Mouse (Mus musculus): Measurements from ENCODE around the gene Kbtbd6. TPM values are rescaled to one million over a fixed set of nuclear protein-coding genes. Genes with fewer than 3 reads are reported as not detected.

Kbtbd6 gene
- polyA plus RNA-seq, 1 experiment from 2014 or later: 2.8 TPM

DNA sequence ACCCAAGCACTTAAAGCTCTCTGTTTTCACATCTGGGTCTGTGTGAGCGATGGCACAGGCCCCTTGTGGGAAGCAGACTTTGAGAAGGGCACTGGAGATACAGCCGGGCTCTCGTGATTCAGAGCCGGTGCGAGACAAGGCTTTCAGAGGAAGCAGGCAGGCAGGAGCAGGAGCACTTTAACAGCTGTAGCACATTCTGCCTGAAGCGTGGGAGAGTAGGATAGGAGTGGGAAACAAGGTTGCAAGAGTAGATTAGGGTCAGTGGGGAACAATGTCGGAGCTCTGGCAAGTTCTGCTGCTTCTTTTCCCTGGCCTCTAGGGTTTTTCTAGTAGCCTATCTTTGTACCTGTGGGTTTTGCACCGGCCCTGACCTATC lies 35.0 kb downstream of the Kbtbd6 start:
- Histone ChIP-seq H3K9ac (replicated peaks; ENCODE audit: low read depth, low read length) (no peak overlapping the region), H3K36me3 (ENCODE audit: control insufficient read depth, insufficient read depth, low read length) (no peaks in the 10 kb centered on the region), H3K27me3 (ENCODE audit: control insufficient read depth, insufficient read depth, low read length) (no peaks in the 10 kb centered on the region), H3K9me3 (ENCODE audit: control insufficient read depth, low read depth, low read length) (no peaks in the 10 kb centered on the region), H3K4me2 (replicated peaks; ENCODE audit: low read depth, low read length) (peak overlapping the region; percentile 48), H3K4me3 (ENCODE audit: low read depth, low read length) (peak overlapping the region; percentile 27; the same call in 1 of the 2 replicates), H3K27ac (ENCODE audit: low read length) (peak overlapping the region; percentile 2; the same call in 1 of the 2 replicates), H3K4me1 (ENCODE audit: control insufficient read depth, insufficient read depth, low read length) (peaks cover 41% of the 10 kb centered on the region)
- ATAC-seq (ENCODE audit: insufficient number of reproducible peaks, insufficient read depth, low FRiP score, low read depth): no peak
- WGBS: 23% methylated on average over 8 of the region's 8 CpGs

DNA sequence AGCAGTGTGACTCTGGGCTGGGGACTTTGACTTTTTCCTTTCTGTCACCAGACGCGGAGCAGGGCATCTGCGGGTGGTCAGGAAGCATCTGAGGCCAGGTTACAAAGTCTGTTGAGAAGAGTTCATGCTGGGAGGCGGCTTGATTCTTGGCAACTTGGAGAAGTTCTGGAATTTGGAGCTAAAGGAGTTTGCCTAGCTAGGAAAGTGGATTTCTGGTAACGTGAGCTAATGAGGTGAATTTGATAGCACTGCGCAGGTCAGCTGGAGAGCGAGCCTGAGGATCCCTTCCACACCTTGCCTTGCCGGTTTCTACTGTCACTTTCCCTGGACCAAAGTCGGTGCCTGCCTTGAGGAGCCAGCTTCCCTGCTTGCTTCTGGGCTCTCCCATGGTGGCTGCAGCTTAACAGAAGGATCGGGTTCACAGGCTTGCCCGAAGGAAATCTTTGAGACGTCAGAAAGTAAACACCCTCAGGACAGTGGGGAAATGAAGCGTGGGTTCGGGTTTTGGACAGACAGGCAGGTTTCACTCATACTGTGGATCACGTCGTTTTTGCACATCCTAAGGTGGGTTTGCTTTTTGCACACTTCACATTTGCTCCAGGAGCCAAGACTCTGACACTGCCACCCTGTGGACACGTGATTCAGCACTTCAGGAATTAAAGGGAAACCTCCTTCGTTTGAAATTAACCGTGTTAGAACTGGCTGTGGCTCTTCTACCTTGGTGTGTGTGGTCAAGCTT lies 35.5 kb downstream of the Kbtbd6 start:
- H3K4me2 ChIP-seq (replicated peaks; ENCODE audit: low read depth, low read length): peak overlapping the region; percentile 48
- H3K9ac ChIP-seq (replicated peaks; ENCODE audit: low read depth, low read length): no peak overlapping the region; the same call in 1 of the 2 replicates
- H3K27me3 ChIP-seq (ENCODE audit: control insufficient read depth, insufficient read depth, low read length): no peaks in the 10 kb centered on the region
- peak overlapping the region; percentile 27; the same call in 1 of the 2 replicates for H3K4me3 ChIP-seq (ENCODE audit: low read depth, low read length)
- peak overlapping the region; percentile 2; the same call in 1 of the 2 replicates for H3K27ac ChIP-seq (ENCODE audit: low read length)
- 7% methylated on average over 19 of the region's 19 CpGs for WGBS
- ATAC-seq (ENCODE audit: insufficient number of reproducible peaks, insufficient read depth, low FRiP score, low read depth): peak; percentile 17; the same call in 1 of the 2 replicates
- no peaks in the 10 kb centered on the region for H3K9me3 ChIP-seq (ENCODE audit: control insufficient read depth, low read depth, low read length)
- peaks cover 41% of the 10 kb centered on the region for H3K4me1 ChIP-seq (ENCODE audit: control insufficient read depth, insufficient read depth, low read length)
- H3K36me3 ChIP-seq (ENCODE audit: control insufficient read depth, insufficient read depth, low read length): no peaks in the 10 kb centered on the region

DNA sequence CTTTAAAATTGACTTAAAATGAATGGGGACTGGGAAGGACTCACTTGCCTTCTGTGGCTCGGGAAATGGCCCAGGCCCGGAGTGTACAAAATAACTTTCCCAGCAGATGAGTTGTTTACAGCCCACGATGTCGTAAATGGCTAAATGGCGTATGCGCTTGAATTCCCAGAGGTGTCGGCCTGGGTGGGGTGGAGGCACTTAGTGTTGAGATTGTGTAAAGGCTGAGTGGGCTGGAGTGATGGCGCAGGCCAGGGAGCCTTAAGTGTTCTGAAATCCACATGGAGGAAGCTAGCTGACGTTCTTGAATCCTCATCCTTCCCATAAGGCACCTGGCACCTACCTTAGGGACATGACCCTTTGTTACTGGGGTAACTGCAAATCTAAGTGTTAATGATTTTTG lies 36.9 kb downstream of the Kbtbd6 start:
- H3K9ac ChIP-seq (replicated peaks; ENCODE audit: low read depth, low read length): no peak overlapping the region
- H3K27me3 ChIP-seq (ENCODE audit: control insufficient read depth, insufficient read depth, low read length): no peaks in the 10 kb centered on the region
- no peak overlapping the region for H3K4me2 ChIP-seq (replicated peaks; ENCODE audit: low read depth, low read length)
- no peak overlapping the region for H3K27ac ChIP-seq (ENCODE audit: low read length)
- WGBS: 74% methylated on average over 9 of the region's 9 CpGs
- H3K4me3 ChIP-seq (ENCODE audit: low read depth, low read length): no peak overlapping the region
- H3K4me1 ChIP-seq (ENCODE audit: control insufficient read depth, insufficient read depth, low read length): peaks cover 33% of the 10 kb centered on the region
- ATAC-seq (ENCODE audit: insufficient number of reproducible peaks, insufficient read depth, low FRiP score, low read depth): no peak
- no peaks in the 10 kb centered on the region for H3K9me3 ChIP-seq (ENCODE audit: control insufficient read depth, low read depth, low read length)
- H3K36me3 ChIP-seq (ENCODE audit: control insufficient read depth, insufficient read depth, low read length): no peaks in the 10 kb centered on the region

DNA sequence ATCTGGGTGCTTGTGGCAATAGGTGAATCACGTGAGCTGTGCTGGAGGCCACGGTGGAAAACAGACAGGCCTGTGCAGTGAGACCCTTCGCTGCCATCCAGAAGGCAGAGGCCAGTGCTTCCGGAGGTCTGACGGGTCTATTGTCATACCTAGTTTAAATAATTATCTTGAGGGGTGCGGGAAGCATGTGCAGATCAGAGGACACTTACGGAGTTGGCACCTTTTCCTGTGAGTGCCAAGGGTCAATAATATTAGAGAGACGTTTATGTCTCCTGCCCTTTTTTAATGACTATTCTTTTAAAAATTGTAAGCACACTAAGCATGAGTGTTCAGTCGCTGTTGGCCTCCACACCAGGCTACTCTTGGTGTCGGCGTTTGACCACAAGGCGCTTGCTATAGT lies 37.5 kb downstream of the Kbtbd6 start:
- no peaks in the 10 kb centered on the region for H3K36me3 ChIP-seq (ENCODE audit: control insufficient read depth, insufficient read depth, low read length)
- H3K27me3 ChIP-seq (ENCODE audit: control insufficient read depth, insufficient read depth, low read length): no peaks in the 10 kb centered on the region
- 70% methylated on average over 12 of the region's 12 CpGs for WGBS
- no peak overlapping the region for H3K4me3 ChIP-seq (ENCODE audit: low read depth, low read length)
- H3K27ac ChIP-seq (ENCODE audit: low read length): no peak overlapping the region
- H3K4me2 ChIP-seq (replicated peaks; ENCODE audit: low read depth, low read length): no peak overlapping the region
- no peak for ATAC-seq (ENCODE audit: insufficient number of reproducible peaks, insufficient read depth, low FRiP score, low read depth)
- no peak overlapping the region for H3K9ac ChIP-seq (replicated peaks; ENCODE audit: low read depth, low read length)
- no peaks in the 10 kb centered on the region for H3K9me3 ChIP-seq (ENCODE audit: control insufficient read depth, low read depth, low read length)
- H3K4me1 ChIP-seq (ENCODE audit: control insufficient read depth, insufficient read depth, low read length): peaks cover 33% of the 10 kb centered on the region

DNA sequence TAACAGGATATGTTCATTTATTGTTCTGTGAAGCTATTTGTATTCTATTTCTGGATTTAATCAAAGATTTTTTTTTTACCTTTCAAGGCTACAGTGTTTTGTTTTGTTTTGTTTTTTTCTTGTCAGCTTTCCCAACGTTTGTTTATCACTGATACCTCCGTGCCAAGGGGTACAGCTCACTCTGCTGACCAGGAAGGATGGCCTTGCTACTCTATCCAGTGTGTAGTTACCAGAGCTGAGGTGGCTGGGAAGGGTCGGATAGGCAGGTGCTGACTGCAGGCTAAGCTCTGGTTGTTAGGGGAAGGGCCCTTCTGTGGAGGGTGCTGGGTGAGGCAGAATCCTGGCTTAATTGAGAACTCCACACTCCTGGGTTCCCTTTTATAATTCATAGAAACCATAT lies 38.6 kb downstream of the Kbtbd6 start:
- Histone ChIP-seq H3K4me1 (ENCODE audit: control insufficient read depth, insufficient read depth, low read length) (peaks cover 29% of the 10 kb centered on the region), H3K9ac (replicated peaks; ENCODE audit: low read depth, low read length) (no peak overlapping the region), H3K9me3 (ENCODE audit: control insufficient read depth, low read depth, low read length) (no peaks in the 10 kb centered on the region), H3K4me3 (ENCODE audit: low read depth, low read length) (no peak overlapping the region), H3K4me2 (replicated peaks; ENCODE audit: low read depth, low read length) (no peak overlapping the region), H3K27ac (ENCODE audit: low read length) (no peak overlapping the region), H3K36me3 (ENCODE audit: control insufficient read depth, insufficient read depth, low read length) (no peaks in the 10 kb centered on the region), H3K27me3 (ENCODE audit: control insufficient read depth, insufficient read depth, low read length) (no peaks in the 10 kb centered on the region)
- WGBS: 73% methylated on average over 3 of the region's 3 CpGs
- no peak for ATAC-seq (ENCODE audit: insufficient number of reproducible peaks, insufficient read depth, low FRiP score, low read depth)

DNA sequence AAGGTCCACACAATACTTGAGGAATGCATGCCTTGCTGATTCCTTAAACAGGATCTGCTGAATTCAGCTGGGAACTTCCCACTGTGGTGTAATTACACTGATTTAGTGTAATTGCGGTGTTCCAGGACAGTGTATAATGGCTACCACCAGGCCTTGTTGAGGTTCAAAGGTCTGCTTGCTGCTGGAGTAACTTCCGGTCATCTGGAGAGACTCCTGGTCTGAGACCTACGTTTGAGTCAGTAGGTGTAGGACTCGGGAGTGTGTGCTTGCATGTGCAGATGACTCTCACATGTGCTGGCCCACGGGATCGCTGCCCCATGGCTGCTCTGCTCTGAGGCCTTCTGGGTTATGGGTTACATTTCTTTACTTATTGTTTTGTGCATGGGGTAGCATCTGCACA lies 42.7 kb downstream of the Kbtbd6 start:
- H3K9me3 ChIP-seq (ENCODE audit: control insufficient read depth, low read depth, low read length): no peaks in the 10 kb centered on the region
- no peaks in the 10 kb centered on the region for H3K27me3 ChIP-seq (ENCODE audit: control insufficient read depth, insufficient read depth, low read length)
- no peak overlapping the region for H3K4me3 ChIP-seq (ENCODE audit: low read depth, low read length)
- no peak for ATAC-seq (ENCODE audit: insufficient number of reproducible peaks, insufficient read depth, low FRiP score, low read depth)
- no peaks in the 10 kb centered on the region for H3K4me1 ChIP-seq (ENCODE audit: control insufficient read depth, insufficient read depth, low read length)
- 84% methylated on average over 6 of the region's 6 CpGs for WGBS
- H3K4me2 ChIP-seq (replicated peaks; ENCODE audit: low read depth, low read length): no peak overlapping the region
- no peak overlapping the region for H3K27ac ChIP-seq (ENCODE audit: low read length)
- H3K36me3 ChIP-seq (ENCODE audit: control insufficient read depth, insufficient read depth, low read length): no peaks in the 10 kb centered on the region
- H3K9ac ChIP-seq (replicated peaks; ENCODE audit: low read depth, low read length): no peak overlapping the region

DNA sequence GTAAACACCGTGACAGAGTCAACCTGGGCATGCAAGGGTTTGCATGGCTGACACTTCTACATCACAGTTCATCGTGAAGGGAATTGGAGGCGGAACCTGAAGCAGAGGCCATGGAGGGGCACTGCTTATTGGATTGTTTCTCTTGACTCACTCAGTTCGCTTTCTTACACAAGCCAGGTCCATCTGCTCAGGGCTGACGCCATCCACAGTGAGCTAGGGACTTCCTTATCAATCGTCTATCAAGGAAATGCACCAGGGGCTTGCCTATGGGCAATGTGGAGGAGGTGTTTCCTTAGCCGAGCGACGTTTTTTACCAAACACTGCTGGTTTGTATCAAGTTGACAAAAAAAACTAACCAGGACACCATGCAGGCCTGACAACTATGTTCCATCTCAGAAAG lies 47.7 kb downstream of the Kbtbd6 start:
- 74% methylated on average over 9 of the region's 9 CpGs for WGBS
- H3K9me3 ChIP-seq (ENCODE audit: control insufficient read depth, low read depth, low read length): no peaks in the 10 kb centered on the region; the same call in 1 of the 2 replicates
- H3K27me3 ChIP-seq (ENCODE audit: control insufficient read depth, insufficient read depth, low read length): no peaks in the 10 kb centered on the region
- H3K4me1 ChIP-seq (ENCODE audit: control insufficient read depth, insufficient read depth, low read length): 0 out of 2 replicates have a peak, but pooled peaks cover under 1% of the 10 kb centered on the region
- H3K4me3 ChIP-seq (ENCODE audit: low read depth, low read length): no peak overlapping the region
- H3K4me2 ChIP-seq (replicated peaks; ENCODE audit: low read depth, low read length): no peak overlapping the region
- no peak overlapping the region for H3K9ac ChIP-seq (replicated peaks; ENCODE audit: low read depth, low read length)
- no peak for ATAC-seq (ENCODE audit: insufficient number of reproducible peaks, insufficient read depth, low FRiP score, low read depth)
- no peaks in the 10 kb centered on the region for H3K36me3 ChIP-seq (ENCODE audit: control insufficient read depth, insufficient read depth, low read length)
- no peak overlapping the region for H3K27ac ChIP-seq (ENCODE audit: low read length)

DNA sequence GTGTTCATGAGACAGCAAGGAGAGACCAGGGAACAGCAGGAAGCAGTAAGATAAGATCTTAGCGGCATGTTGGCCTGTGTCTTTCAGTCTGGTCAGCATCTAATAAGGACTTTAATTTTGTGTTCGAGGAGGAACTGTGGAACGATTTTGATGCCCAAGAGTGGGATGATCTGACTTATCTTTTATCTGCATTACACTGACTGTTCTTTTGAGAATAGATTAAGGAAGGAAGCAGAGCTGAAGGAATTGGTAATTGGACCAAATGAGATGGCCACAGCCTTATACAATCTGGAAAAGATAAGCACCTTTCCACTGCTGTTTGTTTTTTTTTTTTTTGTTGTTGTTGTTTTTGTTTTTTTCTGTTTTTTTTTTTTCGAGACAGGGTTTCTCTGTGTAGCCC lies 49.1 kb downstream of the Kbtbd6 start:
- Histone ChIP-seq H3K36me3 (ENCODE audit: control insufficient read depth, insufficient read depth, low read length) (no peaks in the 10 kb centered on the region), H3K9ac (replicated peaks; ENCODE audit: low read depth, low read length) (no peak overlapping the region), H3K27me3 (ENCODE audit: control insufficient read depth, insufficient read depth, low read length) (no peaks in the 10 kb centered on the region), H3K4me1 (ENCODE audit: control insufficient read depth, insufficient read depth, low read length) (0 out of 2 replicates have a peak, but pooled peaks cover 4% of the 10 kb centered on the region), H3K27ac (ENCODE audit: low read length) (no peak overlapping the region), H3K4me2 (replicated peaks; ENCODE audit: low read depth, low read length) (no peak overlapping the region), H3K9me3 (ENCODE audit: control insufficient read depth, low read depth, low read length) (no peaks in the 10 kb centered on the region; the same call in 1 of the 2 replicates), H3K4me3 (ENCODE audit: low read depth, low read length) (no peak overlapping the region)
- WGBS: 86% methylated on average over 4 of the region's 4 CpGs
- no peak for ATAC-seq (ENCODE audit: insufficient number of reproducible peaks, insufficient read depth, low FRiP score, low read depth)

All from stomach, embryonic 14.5 days (tissue).